Mouse (Mus musculus): ENCODE measurements at regions not wholly inside any gene's neighbourhood (a gene's known extent, or its start where the extent isn't known, plus 50 kb on each side); places are given as distances from the start of the nearest gene placed in this dataset.
A peak's percentile ranks its signal among the peaks of the same experiment; 100 is the strongest.

GRCm38 (mm10) chrX:12873698-12874144 lies 111.8 kb upstream of the Med14 start:
- Histone ChIP-seq H3K4me1 (ENCODE audit: control insufficient read depth) (peaks cover 4% of the 10 kb centered on the region), H3K4me3 (replicated peaks) (peak overlapping the region; percentile 44), H3K9me3 (ENCODE audit: control insufficient read depth, low read length) (no peaks in the 10 kb centered on the region), H3K36me3 (ENCODE audit: control insufficient read depth) (no peaks in the 10 kb centered on the region), H3K27me3 (ENCODE audit: control insufficient read depth) (no peaks in the 10 kb centered on the region)
- TF ChIP-seq TAL1 (IDR thresholded peaks at IDR 0.05; ENCODE audit: low read length) (no peak), GATA1 (IDR thresholded peaks at IDR 0.05; ENCODE audit: low read length) (no peak)

GRCm38 (mm10) chrX:12873230-12873629 lies 111.4 kb upstream of the Med14 start:
- no peak for TF ChIP-seq TAL1 (IDR thresholded peaks at IDR 0.05; ENCODE audit: low read length)
- TF ChIP-seq GATA1 (IDR thresholded peaks at IDR 0.05; ENCODE audit: low read length), result no peak
- H3K36me3 ChIP-seq (ENCODE audit: control insufficient read depth), result no peaks in the 10 kb centered on the region
- no peaks in the 10 kb centered on the region for H3K27me3 ChIP-seq (ENCODE audit: control insufficient read depth)

GRCm38 (mm10) chrX:12866885-12867498 lies 105.1 kb upstream of the Med14 start:
- Histone ChIP-seq H3K27me3 (ENCODE audit: control insufficient read depth) (no peaks in the 10 kb centered on the region), H3K4me1 (ENCODE audit: control insufficient read depth) (peaks cover 20% of the 10 kb centered on the region), H3K4me3 (replicated peaks) (no peak overlapping the region), H3K36me3 (ENCODE audit: control insufficient read depth) (no peaks in the 10 kb centered on the region), H3K9me3 (ENCODE audit: control insufficient read depth, low read length) (no peaks in the 10 kb centered on the region)
- TF ChIP-seq GATA1 (IDR thresholded peaks at IDR 0.05; ENCODE audit: low read length), result no peak
- no peak for TF ChIP-seq TAL1 (IDR thresholded peaks at IDR 0.05; ENCODE audit: low read length)

More at GRCm38 (mm10) chrX:12873230-12873629, 111.4 kb upstream of the Med14 start:
- H3K9me3 ChIP-seq (ENCODE audit: control insufficient read depth, low read length), result no peaks in the 10 kb centered on the region
- no peak overlapping the region for H3K4me3 ChIP-seq (replicated peaks)
- H3K4me1 ChIP-seq (ENCODE audit: control insufficient read depth), result peaks cover 5% of the 10 kb centered on the region

- no peak overlapping the region for H3K4me3 ChIP-seq (replicated peaks)
- H3K9me3 ChIP-seq (ENCODE audit: control insufficient read depth, low read length), result no peaks in the 10 kb centered on the region
- no peaks in the 10 kb centered on the region for H3K27me3 ChIP-seq (ENCODE audit: control insufficient read depth)
- no peaks in the 10 kb centered on the region for H3K36me3 ChIP-seq (ENCODE audit: control insufficient read depth)
- H3K4me1 ChIP-seq (ENCODE audit: control insufficient read depth), result peaks cover 20% of the 10 kb centered on the region
- no peak for TF ChIP-seq TAL1 (IDR thresholded peaks at IDR 0.05; ENCODE audit: low read length)
- TF ChIP-seq GATA1 (IDR thresholded peaks at IDR 0.05; ENCODE audit: low read length), result no peak
Observed at GRCm38 (mm10) chrX:12866176-12866575, 104.3 kb upstream of the Med14 start.

GRCm38 (mm10) chrX:12860168-12860567 lies 98.3 kb upstream of the Med14 start:
- Histone ChIP-seq H3K36me3 (ENCODE audit: control insufficient read depth) (no peaks in the 10 kb centered on the region), H3K4me3 (replicated peaks) (no peak overlapping the region), H3K27me3 (ENCODE audit: control insufficient read depth) (no peaks in the 10 kb centered on the region), H3K4me1 (ENCODE audit: control insufficient read depth) (no peaks in the 10 kb centered on the region), H3K9me3 (ENCODE audit: control insufficient read depth, low read length) (no peaks in the 10 kb centered on the region)
- TF ChIP-seq GATA1 (IDR thresholded peaks at IDR 0.05; ENCODE audit: low read length) (no peak), TAL1 (IDR thresholded peaks at IDR 0.05; ENCODE audit: low read length) (no peak)

GRCm38 (mm10) chrX:12858757-12859156 lies 96.9 kb upstream of the Med14 start:
- H3K4me3 ChIP-seq (replicated peaks), result no peak overlapping the region
- H3K9me3 ChIP-seq (ENCODE audit: control insufficient read depth, low read length), result no peaks in the 10 kb centered on the region
- H3K27me3 ChIP-seq (ENCODE audit: control insufficient read depth), result no peaks in the 10 kb centered on the region
- no peaks in the 10 kb centered on the region for H3K36me3 ChIP-seq (ENCODE audit: control insufficient read depth)
- H3K4me1 ChIP-seq (ENCODE audit: control insufficient read depth), result no peaks in the 10 kb centered on the region
- no peak for TF ChIP-seq GATA1 (IDR thresholded peaks at IDR 0.05; ENCODE audit: low read length)
- TF ChIP-seq TAL1 (IDR thresholded peaks at IDR 0.05; ENCODE audit: low read length), result no peak

GRCm38 (mm10) chrX:12857881-12858755 lies 96.2 kb upstream of the Med14 start:
- TF ChIP-seq TAL1 (IDR thresholded peaks at IDR 0.05; ENCODE audit: low read length) (no peak), GATA1 (IDR thresholded peaks at IDR 0.05; ENCODE audit: low read length) (no peak)
- no peaks in the 10 kb centered on the region for H3K36me3 ChIP-seq (ENCODE audit: control insufficient read depth)
- no peaks in the 10 kb centered on the region for H3K27me3 ChIP-seq (ENCODE audit: control insufficient read depth)
- H3K4me3 ChIP-seq (replicated peaks), result peak overlapping the region; percentile 24
- H3K4me1 ChIP-seq (ENCODE audit: control insufficient read depth), result no peaks in the 10 kb centered on the region
- H3K9me3 ChIP-seq (ENCODE audit: control insufficient read depth, low read length), result no peaks in the 10 kb centered on the region

GRCm38 (mm10) chrX:12855425-12855824 lies 93.6 kb upstream of the Med14 start:
- Histone ChIP-seq H3K27me3 (ENCODE audit: control insufficient read depth) (no peaks in the 10 kb centered on the region), H3K4me1 (ENCODE audit: control insufficient read depth) (no peaks in the 10 kb centered on the region), H3K4me3 (replicated peaks) (no peak overlapping the region), H3K36me3 (ENCODE audit: control insufficient read depth) (no peaks in the 10 kb centered on the region), H3K9me3 (ENCODE audit: control insufficient read depth, low read length) (no peaks in the 10 kb centered on the region)
- no peak for TF ChIP-seq TAL1 (IDR thresholded peaks at IDR 0.05; ENCODE audit: low read length)

GRCm38 (mm10) chrX:12851684-12852083 lies 89.8 kb upstream of the Med14 start:
- TF ChIP-seq TAL1 (IDR thresholded peaks at IDR 0.05; ENCODE audit: low read length) (no peak), GATA1 (IDR thresholded peaks at IDR 0.05; ENCODE audit: low read length) (no peak)
- H3K27me3 ChIP-seq (ENCODE audit: control insufficient read depth), result no peaks in the 10 kb centered on the region
- no peaks in the 10 kb centered on the region for H3K4me1 ChIP-seq (ENCODE audit: control insufficient read depth)
- no peaks in the 10 kb centered on the region for H3K9me3 ChIP-seq (ENCODE audit: control insufficient read depth, low read length)
- H3K36me3 ChIP-seq (ENCODE audit: control insufficient read depth), result no peaks in the 10 kb centered on the region
- H3K4me3 ChIP-seq (replicated peaks), result no peak overlapping the region

Data from erythroblast, embryonic 14.5 days (primary cell).